Mouse (Mus musculus) kidney, embryonic 15.5 days (tissue): ENCODE data around the gene Etl4. TPM values are rescaled to one million over a fixed set of nuclear protein-coding genes. Genes with fewer than 3 reads are reported as not detected.
"Not testable (repeated sequence)": the region's sequence is repeated elsewhere in the genome, so short reads cannot be mapped to it uniquely, and the experiment has no call there.

Experiments
- ATAC-seq: fragments of 200-750 bp; cut with Nextera tagmentation; replicated peaks from 2 replicates; pipeline ENCODE4 v1.8.0; 2017; ENCODE audit warnings: moderate TSS enrichment; ENCODE audit not compliant: low FRiP score
- H3K27ac ChIP-seq: fragments of 300-500 bp; sonication (generic); 2 replicates; pipeline ENCODE4 v1.5.1; 2015; ENCODE audit warnings: mild to moderate bottlenecking, inconsistent platforms
- H3K27me3 ChIP-seq: fragments of 300-500 bp; sonication (generic); 2 replicates; pipeline ENCODE4 v1.6.1; 2015; ENCODE audit warnings: inconsistent platforms
- H3K36me3 ChIP-seq: fragments of 300-500 bp; sonication (generic); 2 replicates; pipeline ENCODE4 v1.6.1; 2015; ENCODE audit warnings: inconsistent platforms
- H3K4me1 ChIP-seq: fragments of 300-500 bp; sonication (generic); 2 replicates; pipeline ENCODE4 v1.6.1; 2015; ENCODE audit warnings: inconsistent platforms
- H3K4me2 ChIP-seq: fragments of 300-500 bp; sonication (generic); 2 replicates; pipeline ENCODE4 v1.6.1; 2015; ENCODE audit warnings: moderate library complexity, mild to moderate bottlenecking, inconsistent platforms
- H3K4me3 ChIP-seq: fragments of 300-500 bp; sonication (generic); replicated peaks from 2 replicates; pipeline ENCODE4 v1.5.1; 2015; ENCODE audit warnings: mild to moderate bottlenecking, inconsistent platforms
- H3K9ac ChIP-seq: fragments of 300-500 bp; sonication (generic); 2 replicates; pipeline ENCODE4 v1.6.1; 2015; ENCODE audit warnings: mild to moderate bottlenecking, inconsistent platforms
- H3K9me3 ChIP-seq: fragments of 300-500 bp; sonication (generic); replicated peaks from 2 replicates; pipeline ENCODE4 v1.6.1; 2016; ENCODE audit warnings: inconsistent platforms
- WGBS: fragments of 180-500 bp; shearing (Covaris S2); methylation state at CpG from one replicate; pipeline ENCODE4 v1.1.7; 2015; ENCODE audit warnings: mixed read lengths; 5-methylcytosine and 5-hydroxymethylcytosine counted together
- polyA plus RNA-seq: library from polyadenylated mRNA; unstranded; fragments of >200 nt; fragmentation: Nextera tagmentation; extraction: Ambion mirVana; gene quantifications from 2 replicates; pipeline ENCODE4 v1.2.1, GENCODE M21; 2015

Gene Etl4
- polyA plus RNA-seq, 1 experiment from 2014 or later, result 63.2 TPM

- 23% methylated on average over 8 of the region's 8 CpGs for WGBS
- no peaks in the 10 kb centered on the region for H3K36me3 ChIP-seq
- H3K4me1 ChIP-seq, result peaks cover 29% of the 10 kb centered on the region
These were observed 744.5 kb downstream of the Etl4 start for GRCm38 (mm10) chr2:20654058-20654457.

GRCm38 (mm10) chr2:20654598-20655340, 745.2 kb downstream of the Etl4 start:
- Histone ChIP-seq H3K4me1 (peaks cover 22% of the 10 kb centered on the region), H3K9me3 (no peaks in the 10 kb centered on the region), H3K9ac (no peak overlapping the region), H3K36me3 (no peaks in the 10 kb centered on the region), H3K4me2 (no peak overlapping the region), H3K4me3 (no peak overlapping the region), H3K27ac (peak overlapping the region; percentile 43; the same call in 1 of the 2 replicates), H3K27me3 (no peaks in the 10 kb centered on the region)
- 41% methylated on average over 9 of the region's 9 CpGs for WGBS
- peak; percentile 47 for ATAC-seq

More at GRCm38 (mm10) chr2:20654058-20654457, 744.5 kb downstream of the Etl4 start:
- no peaks in the 10 kb centered on the region for H3K9me3 ChIP-seq
- H3K4me3 ChIP-seq, result no peak overlapping the region
- 0 out of 2 replicates have a peak overlapping the region, but pooled peaks have one; percentile 43 for H3K27ac ChIP-seq
- H3K4me2 ChIP-seq, result no peak overlapping the region
- H3K9ac ChIP-seq, result no peak overlapping the region
- H3K27me3 ChIP-seq, result no peaks in the 10 kb centered on the region
- ATAC-seq, result peak; percentile 59

- Histone ChIP-seq H3K9me3 (no peaks in the 10 kb centered on the region), H3K27me3 (no peaks in the 10 kb centered on the region), H3K36me3 (no peaks in the 10 kb centered on the region), H3K4me3 (no peak overlapping the region), H3K4me1 (peaks cover 17% of the 10 kb centered on the region), H3K27ac (0 out of 2 replicates have a peak overlapping the region, but pooled peaks have one; percentile 43), H3K4me2 (no peak overlapping the region), H3K9ac (no peak overlapping the region)
- ATAC-seq, result no peak
- 39% methylated on average over 2 of the region's 2 CpGs for WGBS
These were observed 745.7 kb downstream of the Etl4 start for GRCm38 (mm10) chr2:20655341-20655612.

GRCm38 (mm10) chr2:20657856-20658255, 748.3 kb downstream of the Etl4 start:
- H3K9ac ChIP-seq, result no peak overlapping the region
- no peak overlapping the region for H3K4me2 ChIP-seq
- peaks cover 15% of the 10 kb centered on the region for H3K4me1 ChIP-seq
- no peak overlapping the region for H3K4me3 ChIP-seq
- H3K36me3 ChIP-seq, result peaks cover 9% of the 10 kb centered on the region
- ATAC-seq, result no peak
- no peaks in the 10 kb centered on the region for H3K27me3 ChIP-seq
- no peak overlapping the region for H3K27ac ChIP-seq
- WGBS, result 76% methylated on average over 3 of the region's 3 CpGs
- H3K9me3 ChIP-seq, result no peaks in the 10 kb centered on the region

- Histone ChIP-seq H3K9ac (no peak overlapping the region), H3K4me2 (no peak overlapping the region), H3K27me3 (no peaks in the 10 kb centered on the region), H3K36me3 (peaks cover 24% of the 10 kb centered on the region), H3K27ac (no peak overlapping the region), H3K4me3 (no peak overlapping the region), H3K9me3 (no peaks in the 10 kb centered on the region), H3K4me1 (0 out of 2 replicates have a peak, but pooled peaks cover 12% of the 10 kb centered on the region)
- no peak for ATAC-seq
- 92% methylated on average over 11 of the region's 11 CpGs for WGBS
These were observed 752.3 kb downstream of the Etl4 start for GRCm38 (mm10) chr2:20661841-20662240.

- ATAC-seq, result no peak
- WGBS, result 87% methylated on average over 3 of the region's 3 CpGs
- no peak overlapping the region for H3K27ac ChIP-seq
- H3K4me2 ChIP-seq, result no peak overlapping the region
- H3K27me3 ChIP-seq, result no peaks in the 10 kb centered on the region
- no peaks in the 10 kb centered on the region for H3K9me3 ChIP-seq
- H3K4me3 ChIP-seq, result no peak overlapping the region
- peaks cover 26% of the 10 kb centered on the region for H3K36me3 ChIP-seq
- H3K4me1 ChIP-seq, result 0 out of 2 replicates have a peak, but pooled peaks cover 6% of the 10 kb centered on the region
- H3K9ac ChIP-seq, result no peak overlapping the region
These were observed 753.1 kb downstream of the Etl4 start for GRCm38 (mm10) chr2:20662696-20663095.

GRCm38 (mm10) chr2:20665309-20665971, 755.9 kb downstream of the Etl4 start:
- Histone ChIP-seq H3K4me3 (no peak overlapping the region), H3K27ac (peak overlapping the region; percentile 48), H3K27me3 (no peaks in the 10 kb centered on the region), H3K4me2 (no peak overlapping the region), H3K36me3 (peaks cover 34% of the 10 kb centered on the region), H3K9ac (no peak overlapping the region), H3K4me1 (0 out of 2 replicates have a peak, but pooled peaks cover 6% of the 10 kb centered on the region), H3K9me3 (no peaks in the 10 kb centered on the region)
- no peak for ATAC-seq
- 32% methylated on average over 5 of the region's 5 CpGs for WGBS

GRCm38 (mm10) chr2:20666051-20666478, 756.5 kb downstream of the Etl4 start:
- H3K27me3 ChIP-seq, result no peaks in the 10 kb centered on the region
- H3K27ac ChIP-seq, result no peak overlapping the region
- no peak overlapping the region for H3K9ac ChIP-seq
- 0 out of 2 replicates have a peak, but pooled peaks have one; percentile 64 for ATAC-seq
- peaks cover 34% of the 10 kb centered on the region for H3K36me3 ChIP-seq
- H3K4me3 ChIP-seq, result no peak overlapping the region
- 51% methylated on average over 2 of the region's 2 CpGs for WGBS
- H3K4me2 ChIP-seq, result no peak overlapping the region
- H3K4me1 ChIP-seq, result 0 out of 2 replicates have a peak, but pooled peaks cover 6% of the 10 kb centered on the region
- H3K9me3 ChIP-seq, result no peaks in the 10 kb centered on the region

- H3K4me2 ChIP-seq, result no peak overlapping the region
- no peak overlapping the region for H3K4me3 ChIP-seq
- H3K27ac ChIP-seq, result no peak overlapping the region
- H3K9me3 ChIP-seq, result no peaks in the 10 kb centered on the region
- no peak for ATAC-seq
- no peaks in the 10 kb centered on the region for H3K27me3 ChIP-seq
- H3K9ac ChIP-seq, result no peak overlapping the region
- 0 out of 2 replicates have a peak, but pooled peaks cover 6% of the 10 kb centered on the region for H3K4me1 ChIP-seq
- WGBS, result 89% methylated on average over 3 of the region's 3 CpGs
- H3K36me3 ChIP-seq, result peaks cover 25% of the 10 kb centered on the region
These were observed 758.3 kb downstream of the Etl4 start for GRCm38 (mm10) chr2:20667876-20668275.

GRCm38 (mm10) chr2:20668276-20669030, 758.9 kb downstream of the Etl4 start:
- 86% methylated on average over 12 of the region's 12 CpGs for WGBS

GRCm38 (mm10) chr2:20669367-20669766, 759.8 kb downstream of the Etl4 start:
- H3K9me3 ChIP-seq, result no peaks in the 10 kb centered on the region
- no peak overlapping the region for H3K4me3 ChIP-seq
- 0 out of 2 replicates have a peak, but pooled peaks cover 6% of the 10 kb centered on the region for H3K4me1 ChIP-seq
- H3K4me2 ChIP-seq, result no peak overlapping the region
- no peak for ATAC-seq
- H3K27me3 ChIP-seq, result no peaks in the 10 kb centered on the region
- H3K9ac ChIP-seq, result no peak overlapping the region
- no peak overlapping the region for H3K27ac ChIP-seq
- WGBS, result 83% methylated on average over 4 of the region's 4 CpGs
- H3K36me3 ChIP-seq, result peaks cover 11% of the 10 kb centered on the region; the same call in 1 of the 2 replicates

More at GRCm38 (mm10) chr2:20668276-20669030, 758.9 kb downstream of the Etl4 start:
- not testable (repeated sequence) for H3K27ac ChIP-seq, ATAC-seq, H3K9ac ChIP-seq, H3K9me3 ChIP-seq, H3K4me3 ChIP-seq, H3K4me1 ChIP-seq, H3K27me3 ChIP-seq, H3K4me2 ChIP-seq
- peaks cover 19% of the 10 kb centered on the region for H3K36me3 ChIP-seq
